Mouse (Mus musculus) embryonic facial prominence, embryonic 15.5 days (tissue): ENCODE measurements around the gene Tmem82. TPM values are rescaled to one million over a fixed set of nuclear protein-coding genes. Genes with fewer than 3 reads are reported as not detected.

Experiments
- polyA plus RNA-seq: library from polyadenylated mRNA; unstranded; fragments of >200 nt; fragmentation: Nextera tagmentation; extraction: Ambion mirVana; gene quantifications from 2 replicates; pipeline ENCODE4 v1.2.1, GENCODE M21; 2015

The Tmem82 gene
- polyA plus RNA-seq, 1 experiment from 2014 or later, result 0.48 TPM

Other genes starting within 250 kb of the Tmem82 start
- 0.46 and 0.51 TPM in 2 replicates for gene Clcnka, start 219.9 kb downstream of the Tmem82 start, polyA plus RNA-seq
- gene Clcnkb, start 202.6 kb downstream of the Tmem82 start, polyA plus RNA-seq, result not detected in 2 replicates
- gene Hspb7, start 197.9 kb downstream of the Tmem82 start, polyA plus RNA-seq, result 2.0 and 2.4 TPM in 2 replicates
- gene Srarp, start 182.5 kb downstream of the Tmem82 start, polyA plus RNA-seq, result not detected in 2 replicates
- gene Zbtb17, start 174.0 kb downstream of the Tmem82 start, polyA plus RNA-seq, result 34.0 and 35.1 TPM in 2 replicates
- 10.8 and 10.9 TPM in 2 replicates for gene Spen, start 80.0 kb downstream of the Tmem82 start, polyA plus RNA-seq
- gene Fblim1, start 12.5 kb downstream of the Tmem82 start, polyA plus RNA-seq, result 30.8 and 32.3 TPM in 2 replicates
- gene Slc25a34, start 5.2 kb upstream of the Tmem82 start, polyA plus RNA-seq, result 0.05 TPM in 1 of 2 replicates, not detected in the other
- gene Plekhm2, start 46.3 kb upstream of the Tmem82 start, polyA plus RNA-seq, result 7.1 and 8.3 TPM in 2 replicates
- 0.28 TPM in 1 of 2 replicates, not detected in the other for gene Rsc1a1, start 67.0 kb upstream of the Tmem82 start, polyA plus RNA-seq
- 25.2 and 26.7 TPM in 2 replicates for gene Ddi2, start 104.8 kb upstream of the Tmem82 start, polyA plus RNA-seq
- 0.32 and 0.33 TPM in 2 replicates for gene Agmat, start 128.0 kb upstream of the Tmem82 start, polyA plus RNA-seq
- gene Dnajc16, start 172.3 kb upstream of the Tmem82 start, polyA plus RNA-seq, result 4.8 and 5.0 TPM in 2 replicates
- gene Casp9, start 175.0 kb upstream of the Tmem82 start, polyA plus RNA-seq, result 14.4 and 16.9 TPM in 2 replicates
- not detected in 2 replicates for gene Cela2a, start 207.5 kb upstream of the Tmem82 start, polyA plus RNA-seq
- gene Ctrc, start 227.7 kb upstream of the Tmem82 start, polyA plus RNA-seq, result not detected in 2 replicates